Mouse (Mus musculus) hindbrain, embryonic 16.5 days (tissue): Measurements from ENCODE around the gene Dnah1. TPM values are rescaled to one million over a fixed set of nuclear protein-coding genes. Genes with fewer than 3 reads are reported as not detected.

ENCODE experiments used
- ATAC-seq: fragments of 200-750 bp; cut with Nextera tagmentation; 2 replicates; pipeline ENCODE4 v1.8.0; 2017; ENCODE audit warnings: moderate TSS enrichment, moderate library complexity
- H3K27ac ChIP-seq: fragments of 300-500 bp; sonication (generic); 2 replicates; pipeline ENCODE4 v1.5.1; 2014; ENCODE audit warnings: low read depth, mild to moderate bottlenecking, control low read depth, low read length, moderate library complexity
- H3K27me3 ChIP-seq: fragments of 300-500 bp; sonication (generic); replicated peaks from 2 replicates; pipeline ENCODE4 v1.6.1; 2014; ENCODE audit warnings: low read length; ENCODE audit not compliant: control insufficient read depth, insufficient read depth
- H3K36me3 ChIP-seq: fragments of 300-500 bp; sonication (generic); 2 replicates; pipeline ENCODE4 v1.6.1; 2014; ENCODE audit warnings: mild to moderate bottlenecking, low read length, moderate library complexity, mixed read lengths; ENCODE audit not compliant: control insufficient read depth, insufficient read depth
- H3K4me1 ChIP-seq: fragments of 300-500 bp; sonication (generic); 2 replicates; pipeline ENCODE4 v1.6.1; 2014; ENCODE audit warnings: low read depth, low read length; ENCODE audit not compliant: control insufficient read depth, insufficient read depth
- H3K4me2 ChIP-seq: fragments of 300-500 bp; sonication (generic); 2 replicates; pipeline ENCODE4 v1.6.1; 2014; ENCODE audit warnings: mild to moderate bottlenecking, low read length, control low read depth, moderate library complexity
- H3K4me3 ChIP-seq: fragments of 300-500 bp; sonication (generic); 2 replicates; pipeline ENCODE4 v1.5.1; 2014; ENCODE audit warnings: mild to moderate bottlenecking, low read length, control low read depth, moderate library complexity
- H3K9ac ChIP-seq: fragments of 300-500 bp; sonication (generic); 2 replicates; pipeline ENCODE4 v1.6.1; 2014; ENCODE audit warnings: low read depth, mild to moderate bottlenecking, control low read depth, low read length, moderate library complexity
- H3K9me3 ChIP-seq: fragments of 300-500 bp; sonication (generic); 2 replicates; pipeline ENCODE4 v1.6.1; 2014; ENCODE audit warnings: mild to moderate bottlenecking, low read length, moderate library complexity; ENCODE audit not compliant: control insufficient read depth
- WGBS: fragments of 180-500 bp; shearing (Covaris S2); extraction: QIAGEN DNeasy Blood & Tissue Kit; methylation state at CpG from one replicate; pipeline ENCODE4 v1.1.7; 2014; 5-methylcytosine and 5-hydroxymethylcytosine counted together
- polyA plus RNA-seq: library from polyadenylated mRNA; unstranded; fragments of >200 nt; fragmentation: Nextera tagmentation; extraction: Ambion mirVana; gene quantifications from 2 replicates; pipeline ENCODE4 v1.2.1, GENCODE M21; 2015

Gene Dnah1
- polyA plus RNA-seq, 1 experiment from 2014 or later: 3.7 TPM

DNA sequence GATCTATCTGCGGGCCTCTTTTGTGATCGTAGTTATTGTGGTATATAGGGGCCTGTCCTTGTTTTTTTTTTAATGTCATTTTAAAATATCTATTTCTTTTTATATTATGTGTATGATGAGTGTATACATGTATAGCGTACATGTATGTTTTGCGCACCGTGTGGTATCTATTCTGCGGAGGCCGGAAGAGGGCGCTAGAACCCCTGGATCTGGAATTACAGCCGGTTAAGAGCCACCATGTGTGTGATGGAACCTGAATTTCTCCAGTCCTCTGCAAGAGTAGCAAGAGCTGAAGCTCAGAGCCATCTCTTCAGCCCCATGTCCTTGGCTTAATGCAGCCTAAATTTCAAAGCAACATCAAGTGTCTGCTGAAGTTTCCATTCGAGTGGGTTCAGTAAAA is 1.2 kb upstream of the Dnah1 start:
- H3K36me3 ChIP-seq: no peaks in the 10 kb centered on the region
- H3K9me3 ChIP-seq: no peaks in the 10 kb centered on the region
- 68% methylated on average over 10 of the region's 10 CpGs for WGBS
- no peaks in the 10 kb centered on the region for H3K4me1 ChIP-seq
- H3K4me3 ChIP-seq: no peak overlapping the region
- H3K27ac ChIP-seq: no peak overlapping the region
- no peak overlapping the region for H3K4me2 ChIP-seq
- no peak overlapping the region for H3K9ac ChIP-seq
- no peaks in the 10 kb centered on the region for H3K27me3 ChIP-seq
- no peak for ATAC-seq

DNA sequence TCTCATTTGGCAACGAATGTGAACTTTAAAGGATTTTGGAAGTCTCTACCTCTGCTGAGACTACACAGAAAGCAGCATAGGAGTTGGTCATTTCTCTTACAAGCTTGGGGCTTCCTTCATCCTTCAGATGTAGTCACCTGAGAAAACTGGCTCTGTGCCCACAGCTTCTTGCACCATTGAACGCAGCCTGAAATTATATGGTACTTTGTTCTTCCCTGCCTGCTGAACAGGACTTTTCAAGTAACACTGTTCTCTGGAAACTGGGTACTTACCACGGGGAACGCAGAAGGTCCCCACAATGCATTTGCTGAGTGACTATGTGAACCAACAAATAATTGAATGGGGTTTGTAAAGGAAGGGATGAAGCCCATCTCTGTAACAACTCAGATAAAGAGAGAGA is 507 bp downstream of the Dnah1 start:
- Histone ChIP-seq H3K27ac (no peak overlapping the region), H3K36me3 (no peaks in the 10 kb centered on the region), H3K4me3 (peak overlapping the region; percentile 24), H3K4me2 (peak overlapping the region; percentile 57), H3K9me3 (no peaks in the 10 kb centered on the region), H3K27me3 (no peaks in the 10 kb centered on the region), H3K9ac (no peak overlapping the region), H3K4me1 (no peaks in the 10 kb centered on the region)
- ATAC-seq: no peak
- WGBS: 73% methylated on average over 4 of the region's 4 CpGs

DNA sequence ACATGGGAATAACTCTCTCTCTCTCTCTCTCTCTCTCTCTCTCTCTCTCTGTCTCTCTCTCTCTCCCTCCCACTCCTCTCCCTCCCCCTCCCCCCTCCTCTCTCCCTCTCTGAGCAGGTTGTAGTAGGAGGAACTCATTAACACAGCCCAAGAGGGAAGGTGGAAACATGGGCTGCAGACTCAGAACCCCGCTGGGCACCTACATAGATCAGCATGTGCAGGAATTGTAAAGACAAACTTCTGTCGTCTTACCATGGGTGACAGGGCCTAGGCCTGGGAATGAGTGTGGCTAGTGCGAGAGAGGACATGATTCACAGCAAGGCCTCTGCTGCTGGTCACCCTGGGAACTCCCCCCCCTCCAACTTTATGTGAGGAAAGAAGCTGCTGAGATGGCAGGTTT is 1.5 kb downstream of the Dnah1 start:
- Histone ChIP-seq H3K4me2 (no peak overlapping the region), H3K4me3 (no peak overlapping the region), H3K4me1 (no peaks in the 10 kb centered on the region), H3K36me3 (no peaks in the 10 kb centered on the region), H3K9me3 (no peaks in the 10 kb centered on the region), H3K9ac (no peak overlapping the region), H3K27ac (no peak overlapping the region), H3K27me3 (no peaks in the 10 kb centered on the region)
- 84% methylated on average over 3 of the region's 3 CpGs for WGBS
- ATAC-seq: no peak

DNA sequence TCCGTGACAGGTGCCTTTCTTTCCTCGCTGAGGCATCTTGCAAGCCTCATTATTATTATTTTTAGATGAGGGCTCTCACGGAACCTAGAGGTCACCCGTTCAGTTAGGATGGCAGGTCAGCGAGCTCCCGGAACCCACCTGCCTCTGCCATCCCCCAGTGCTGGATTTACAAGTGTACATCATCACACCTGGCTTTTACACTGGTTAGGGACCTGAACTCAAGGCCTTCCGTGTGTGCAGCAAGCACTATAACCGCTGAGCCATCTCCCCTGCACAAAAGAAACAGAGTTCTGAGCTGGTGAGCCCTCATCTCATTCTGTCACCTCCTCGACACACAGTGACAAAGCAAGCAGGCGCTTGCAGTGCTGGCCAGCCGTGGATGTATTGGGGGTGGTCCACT is 2.5 kb downstream of the Dnah1 start:
- H3K4me3 ChIP-seq: no peak overlapping the region
- no peak overlapping the region for H3K4me2 ChIP-seq
- 88% methylated on average over 11 of the region's 11 CpGs for WGBS
- H3K9ac ChIP-seq: no peak overlapping the region
- no peaks in the 10 kb centered on the region for H3K27me3 ChIP-seq
- H3K27ac ChIP-seq: no peak overlapping the region
- no peaks in the 10 kb centered on the region for H3K36me3 ChIP-seq
- ATAC-seq: no peak
- H3K9me3 ChIP-seq: no peaks in the 10 kb centered on the region
- H3K4me1 ChIP-seq: no peaks in the 10 kb centered on the region

DNA sequence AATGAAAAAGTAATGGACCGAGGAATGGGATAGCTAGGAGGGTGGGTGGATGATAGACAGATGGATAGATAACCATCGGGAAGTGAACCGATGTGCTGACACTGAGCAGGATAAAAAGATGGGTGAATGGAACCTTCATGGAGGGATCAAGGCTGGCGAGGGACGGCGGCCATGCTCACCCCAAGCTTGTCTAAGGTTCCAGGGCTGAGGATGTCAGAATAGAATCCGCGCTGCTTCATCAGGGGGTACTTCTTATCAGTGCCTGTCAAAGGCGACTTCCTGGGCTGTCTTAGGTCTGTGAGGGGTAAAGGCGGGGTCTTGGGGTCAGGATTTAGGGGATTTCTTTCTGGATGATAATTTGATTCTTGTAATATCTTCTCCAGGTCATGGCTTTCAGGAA is 4.2 kb downstream of the Dnah1 start:
- ATAC-seq: no peak
- no peaks in the 10 kb centered on the region for H3K9me3 ChIP-seq
- no peak overlapping the region for H3K27ac ChIP-seq
- H3K9ac ChIP-seq: no peak overlapping the region
- H3K4me3 ChIP-seq: no peak overlapping the region
- no peaks in the 10 kb centered on the region for H3K27me3 ChIP-seq
- H3K4me2 ChIP-seq: no peak overlapping the region
- no peaks in the 10 kb centered on the region for H3K36me3 ChIP-seq
- no peaks in the 10 kb centered on the region for H3K4me1 ChIP-seq
- WGBS: 88% methylated on average over 10 of the region's 10 CpGs

DNA sequence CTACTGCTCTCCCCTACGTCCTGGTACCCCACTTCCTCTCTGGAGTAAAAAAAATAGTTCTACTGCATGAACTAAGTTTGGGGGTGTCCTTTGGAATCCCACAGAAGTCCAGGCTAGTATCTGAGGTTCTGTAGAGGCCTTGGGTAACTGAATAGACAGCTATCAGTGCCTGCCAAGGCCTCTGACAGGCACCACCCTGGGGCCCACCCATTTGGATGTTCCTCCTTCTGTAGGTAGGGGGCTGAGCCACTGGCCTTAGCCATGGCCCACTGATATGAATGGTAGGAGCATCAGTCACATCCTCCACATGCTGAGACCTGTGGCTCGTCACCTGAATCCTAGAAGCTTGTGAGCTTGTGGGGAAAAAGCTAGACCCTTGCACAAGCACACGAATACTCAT is 5.9 kb downstream of the Dnah1 start:
- no peaks in the 10 kb centered on the region for H3K9me3 ChIP-seq
- H3K4me2 ChIP-seq: no peak overlapping the region
- no peaks in the 10 kb centered on the region for H3K4me1 ChIP-seq
- H3K36me3 ChIP-seq: no peaks in the 10 kb centered on the region
- WGBS: 88% methylated on average over 3 of the region's 3 CpGs
- H3K4me3 ChIP-seq: no peak overlapping the region
- ATAC-seq: no peak
- no peak overlapping the region for H3K9ac ChIP-seq
- no peaks in the 10 kb centered on the region for H3K27me3 ChIP-seq
- no peak overlapping the region for H3K27ac ChIP-seq

DNA sequence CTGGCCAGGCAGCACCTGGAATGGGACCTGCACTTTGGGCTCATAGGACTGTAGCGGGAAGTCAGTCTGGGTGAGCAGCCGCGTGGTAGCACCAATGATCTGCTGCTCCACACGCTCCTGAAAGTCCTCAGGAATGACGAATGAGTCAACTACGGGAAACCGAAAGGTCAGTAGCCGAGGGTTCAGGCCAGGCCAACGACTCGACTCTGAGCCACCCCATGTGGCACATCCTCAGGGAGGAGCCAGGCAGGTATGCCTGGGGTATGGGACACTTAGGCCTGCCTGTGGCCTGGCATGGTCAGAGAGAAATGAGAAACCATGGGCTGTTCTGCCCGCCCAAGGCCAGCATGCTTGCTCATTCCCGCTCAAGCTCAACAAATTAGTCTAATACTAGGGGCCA is 7.1 kb downstream of the Dnah1 start:
- Histone ChIP-seq H3K4me2 (no peak overlapping the region), H3K9me3 (no peaks in the 10 kb centered on the region), H3K27me3 (no peaks in the 10 kb centered on the region), H3K36me3 (no peaks in the 10 kb centered on the region), H3K27ac (no peak overlapping the region), H3K4me3 (no peak overlapping the region), H3K4me1 (no peaks in the 10 kb centered on the region), H3K9ac (no peak overlapping the region)
- 80% methylated on average over 12 of the region's 12 CpGs for WGBS
- ATAC-seq: no peak

DNA sequence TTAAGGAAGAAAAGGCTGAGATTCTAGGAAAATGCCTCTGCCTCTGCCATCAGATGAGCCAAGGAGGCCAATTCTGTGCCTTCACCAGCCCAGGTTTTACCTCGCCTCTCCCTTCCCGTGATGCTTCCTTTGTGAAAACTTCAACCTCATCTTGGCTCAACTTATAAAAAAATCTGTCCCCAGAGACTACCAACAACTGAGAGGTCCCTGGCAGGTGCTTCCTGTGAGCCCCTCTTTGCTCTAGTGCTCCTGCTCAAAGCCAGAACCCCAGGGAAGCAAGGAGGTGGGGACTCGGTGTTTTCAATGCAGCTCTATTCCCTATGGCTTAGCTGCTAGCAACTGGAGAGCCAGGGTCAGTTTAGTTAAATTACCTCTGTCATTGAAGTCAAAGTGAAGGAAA is 10.5 kb downstream of the Dnah1 start:
- H3K4me1 ChIP-seq: no peaks in the 10 kb centered on the region
- H3K27ac ChIP-seq: no peak overlapping the region
- H3K36me3 ChIP-seq: no peaks in the 10 kb centered on the region
- H3K9me3 ChIP-seq: no peaks in the 10 kb centered on the region
- no peak overlapping the region for H3K9ac ChIP-seq
- no peak overlapping the region for H3K4me2 ChIP-seq
- H3K27me3 ChIP-seq: no peaks in the 10 kb centered on the region
- ATAC-seq: no peak
- no peak overlapping the region for H3K4me3 ChIP-seq
- WGBS: 58% methylated on average over 3 of the region's 3 CpGs

DNA sequence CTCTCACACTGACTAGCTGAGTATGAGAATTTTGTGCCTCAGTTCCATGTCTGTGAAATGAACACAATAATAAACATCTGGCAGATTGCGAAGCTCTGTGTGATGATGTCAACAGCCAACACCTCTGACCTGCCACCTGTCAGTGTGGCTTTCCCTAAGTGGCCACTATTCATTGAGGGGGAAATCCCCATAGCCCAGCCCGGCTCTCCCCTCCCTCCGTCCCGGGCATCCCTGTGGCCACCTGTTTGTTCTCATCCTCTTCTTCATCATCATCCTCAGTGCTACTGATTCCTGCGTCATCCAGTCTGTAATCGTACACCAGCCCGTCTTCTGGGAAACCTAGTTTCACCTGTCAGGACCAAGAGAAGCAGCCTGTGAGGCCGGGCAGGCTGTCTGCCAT is 38.0 kb downstream of the Dnah1 start:
- ATAC-seq: no peak
- Histone ChIP-seq H3K27ac (no peak overlapping the region), H3K4me2 (no peak overlapping the region), H3K9me3 (no peaks in the 10 kb centered on the region), H3K4me1 (no peaks in the 10 kb centered on the region), H3K27me3 (no peaks in the 10 kb centered on the region), H3K4me3 (no peak overlapping the region), H3K36me3 (no peaks in the 10 kb centered on the region), H3K9ac (no peak overlapping the region)
- 83% methylated on average over 8 of the region's 8 CpGs for WGBS

DNA sequence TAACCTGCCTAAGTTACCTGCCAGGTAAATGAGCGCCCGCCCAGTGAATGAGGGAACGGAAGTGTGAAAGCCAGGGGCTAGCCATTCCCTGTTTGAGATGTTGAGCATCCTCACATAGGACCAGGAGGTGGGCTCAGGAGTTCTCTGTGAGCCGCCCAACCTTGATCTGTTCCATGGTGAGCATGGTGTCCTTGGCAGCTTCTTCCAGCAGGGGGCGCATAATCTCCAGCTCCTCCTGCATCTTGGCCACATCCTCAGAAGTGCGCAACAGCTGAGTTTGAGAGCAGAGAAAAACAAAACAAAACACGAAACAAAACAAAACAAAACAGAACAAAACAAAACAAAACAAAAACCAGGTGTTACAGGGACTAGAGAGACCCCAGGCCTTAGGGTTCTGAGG is 51.5 kb downstream of the Dnah1 start:
- Histone ChIP-seq H3K4me3 (no peak overlapping the region), H3K9me3 (no peaks in the 10 kb centered on the region), H3K9ac (no peak overlapping the region), H3K4me1 (peaks cover 24% of the 10 kb centered on the region), H3K4me2 (no peak overlapping the region), H3K27me3 (no peaks in the 10 kb centered on the region), H3K27ac (no peak overlapping the region), H3K36me3 (no peaks in the 10 kb centered on the region)
- 28% methylated on average over 7 of the region's 7 CpGs for WGBS
- no peak; the same call in 1 of the 2 replicates for ATAC-seq
